Comparison of ENCODE assay signal across 10 mouse cellular contexts in the genomic region with DNA sequence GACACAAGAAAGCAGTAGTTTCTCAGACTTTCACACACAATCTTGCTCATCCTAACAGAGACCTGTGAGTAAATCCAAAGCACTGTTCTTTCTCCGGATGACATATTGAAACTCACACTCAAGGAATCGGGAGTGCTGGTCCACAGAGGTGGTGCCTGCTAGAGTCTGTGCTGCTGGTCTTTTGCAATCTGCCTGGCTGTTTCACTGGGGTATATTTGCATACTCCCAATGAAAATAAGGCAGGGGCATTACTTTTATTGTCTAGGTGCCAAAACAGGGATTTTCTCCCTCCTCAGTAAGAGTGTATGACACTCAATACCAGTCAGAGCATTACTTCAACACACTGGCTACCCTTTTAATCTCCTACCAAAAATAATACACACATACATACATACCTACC. TPM values are rescaled to one million over a fixed set of nuclear protein-coding genes. Genes with fewer than 3 reads are reported as not detected.
A peak's percentile ranks its signal among the peaks of the same experiment; 100 is the strongest.
DNase-seq lines count a peak whose midpoint lies in the region; ATAC-seq lines count a peak whose summit lies in the region.
"Had no signal": no experiment of that assay in that cellular context is flagged by ENCODE, and none has a peak within 500 bp of the region (broad histone marks: within the 10 kb centered on the region; RNA-seq: fewer than 3 reads in every experiment).

No protein-coding gene starts in this region.

- peak overlapping the region; percentile 81 for H3K4me2 ChIP-seq in hindbrain, embryonic 12.5 days (replicated peaks)
- H3K4me2 ChIP-seq in midbrain, embryonic 13.5 days (replicated peaks): peak overlapping the region; percentile 44

- 55% methylated on average over 2 of the region's 2 CpGs for WGBS in hindbrain, embryonic 12.5 days
- 39% methylated on average over 2 of the region's 2 CpGs for WGBS in midbrain, embryonic 13.5 days

- no peak overlapping the region; the same call in 1 of the 2 replicates for H3K9ac ChIP-seq in hindbrain, embryonic 12.5 days
- H3K9ac ChIP-seq in midbrain, embryonic 13.5 days (replicated peaks): 0 out of 2 replicates have a peak overlapping the region, but pooled peaks have one; percentile 41
- H3K9ac ChIP-seq: liver, embryonic 12.5 days had no signal

- H3K36me3 ChIP-seq in hindbrain, embryonic 12.5 days: no peaks in the 10 kb centered on the region
- no peaks in the 10 kb centered on the region for H3K36me3 ChIP-seq in midbrain, embryonic 13.5 days
- H3K36me3 ChIP-seq: liver, embryonic 12.5 days had no signal

- H3K9me3 ChIP-seq in hindbrain, embryonic 12.5 days (replicated peaks): no peaks in the 10 kb centered on the region
- no peaks in the 10 kb centered on the region for H3K9me3 ChIP-seq in midbrain, embryonic 13.5 days
- H3K9me3 ChIP-seq: liver, embryonic 12.5 days had no signal

- H3K4me1 ChIP-seq in hindbrain, embryonic 12.5 days: peaks cover 29% of the 10 kb centered on the region
- peaks cover 50% of the 10 kb centered on the region for H3K4me1 ChIP-seq in midbrain, embryonic 13.5 days (replicated peaks)

- intact Hi-C loops in left cerebral cortex, postnatal 14 days (cut with DNase I): loop anchor here (5.0 kb wide), 1 partner anchor 78 kb away; the partner anchor contains the start of gene Fbxl22
- intact Hi-C loops in left cerebral cortex, postnatal 36 days (cut with DNase I): no loop called here

- peaks cover 3% of the 10 kb centered on the region; the same call in 1 of the 2 replicates for H3K27me3 ChIP-seq in hindbrain, embryonic 12.5 days
- H3K27me3 ChIP-seq in midbrain, embryonic 13.5 days: peaks cover 10% of the 10 kb centered on the region; the same call in 1 of the 2 replicates
- H3K27me3 ChIP-seq: liver, embryonic 12.5 days had no signal

- no peak for ATAC-seq in cerebellum, adult (ENCODE audit: insufficient number of reproducible peaks, low FRiP score, low TSS enrichment)
- ATAC-seq in hindbrain, embryonic 12.5 days (ENCODE audit: low FRiP score): no peak
- no peak for ATAC-seq in midbrain, embryonic 13.5 days
- ATAC-seq: liver, embryonic 12.5 days had no signal

- H3K4me3 ChIP-seq in hindbrain, embryonic 12.5 days: no peak overlapping the region
- H3K4me3 ChIP-seq in midbrain, embryonic 13.5 days (replicated peaks): peak overlapping the region; percentile 17
- H3K4me3 ChIP-seq: liver, embryonic 12.5 days had no signal

- peak; percentile 20 to 57 for DNase-seq in cerebellum, postnatal 14 days
- peak; percentile 52 to 56 for DNase-seq in cerebellum, postnatal 25 days
- no peak for DNase-seq in lung, postnatal 14 days
- DNase-seq in left cerebral cortex, postnatal 14 days (ENCODE audit: low spot score in 2 of 2): no peak
- no peak for DNase-seq in left cerebral cortex, postnatal 36 days (ENCODE audit: low spot score in 2 of 2)
- DNase-seq: kidney, postnatal 25 days had no signal

- no peak overlapping the region for H3K27ac ChIP-seq in hindbrain, embryonic 12.5 days
- H3K27ac ChIP-seq in midbrain, embryonic 13.5 days: no peak overlapping the region
- H3K27ac ChIP-seq: liver, embryonic 12.5 days had no signal

RNA-seq across cellular contexts. Expression of gene Usp3, which starts 2.9 kb away (rescaled TPM):
- polyA plus RNA-seq in hindbrain, embryonic 12.5 days (2016; fragmentation: Nextera tagmentation; extraction: Ambion mirVana): 88.1 and 103 TPM in 2 replicates
- polyA plus RNA-seq in midbrain, embryonic 13.5 days (2015; fragmentation: Nextera tagmentation; extraction: Ambion mirVana): 109 and 118 TPM in 2 replicates
- 10 to 100 TPM; 20.2 to 27.1 TPM for total RNA-seq in left cerebral cortex, postnatal 14 days (2021)
- 10 to 100 TPM; 33.5 to 36.8 TPM for total RNA-seq in left cerebral cortex, postnatal 36 days (2021)

Comparison
In these comparisons a context has a peak if more than half of its experiments do, and no peak if none do; other contexts are left out.
1. DNase-seq: peak in cerebellum, postnatal 14 days (2 of 2) and cerebellum, postnatal 25 days (2 of 2); none in lung, postnatal 14 days (single experiment), left cerebral cortex, postnatal 14 days (0 of 2) and left cerebral cortex, postnatal 36 days (0 of 2).